Mouse (Mus musculus) hindbrain, embryonic 10.5 days (tissue): Measurements from ENCODE around the gene Il1rap. TPM values are rescaled to one million over a fixed set of nuclear protein-coding genes. Genes with fewer than 3 reads are reported as not detected.
A peak's percentile ranks its signal among the peaks of the same experiment; 100 is the strongest.

ENCODE experiments used
- DNase-seq: peaks from one replicate; pipeline ENCODE4 v3.0.0-alpha.2; 2017; ENCODE audit warnings: low spot score
- H3K27ac ChIP-seq: fragments of 300-500 bp; sonication (generic); 2 replicates; pipeline ENCODE4 v1.5.1; 2016; ENCODE audit warnings: mild to moderate bottlenecking, moderate library complexity
- H3K27me3 ChIP-seq: fragments of 300-500 bp; sonication (generic); 2 replicates; pipeline ENCODE4 v1.6.1; 2016; ENCODE audit warnings: mild to moderate bottlenecking; ENCODE audit not compliant: poor library complexity, insufficient read depth, severe bottlenecking
- H3K36me3 ChIP-seq: fragments of 300-500 bp; sonication (generic); 2 replicates; pipeline ENCODE4 v1.6.1; 2016; ENCODE audit warnings: mild to moderate bottlenecking, moderate library complexity
- H3K4me1 ChIP-seq: fragments of 300-500 bp; sonication (generic); replicated peaks from 2 replicates; pipeline ENCODE4 v1.6.1; 2016; ENCODE audit warnings: mild to moderate bottlenecking
- H3K4me3 ChIP-seq: fragments of 300-500 bp; sonication (generic); 2 replicates; pipeline ENCODE4 v1.5.1; 2016; ENCODE audit warnings: mild to moderate bottlenecking, moderate library complexity
- H3K9me3 ChIP-seq: fragments of 300-500 bp; sonication (generic); 2 replicates; pipeline ENCODE4 v1.6.1; 2016; ENCODE audit warnings: mild to moderate bottlenecking, moderate library complexity
- WGBS: fragments of 180-500 bp; shearing (Covaris S2); methylation state at CpG from one replicate; pipeline ENCODE4 v1.1.7; 2016; 5-methylcytosine and 5-hydroxymethylcytosine counted together
- polyA plus RNA-seq: library from polyadenylated mRNA; unstranded; fragments of >200 nt; fragmentation: Nextera tagmentation; extraction: Ambion mirVana; gene quantifications from 2 replicates; pipeline ENCODE4 v1.2.1, GENCODE M21; 2016

The Il1rap gene
- polyA plus RNA-seq: 3.1 and 3.5 TPM in 2 replicates

GRCm38 (mm10) chr16:26581048-26581912, at the start of gene Il1rap:
Gene Il1rap (plus strand): TSS chr16:26581704.
- 3% methylated on average over 51 of the region's 51 CpGs for WGBS
- peak; percentile 87 for DNase-seq
- Histone ChIP-seq H3K9me3 (no peaks in the 10 kb centered on the region), H3K4me1 (peaks cover 10% of the 10 kb centered on the region; the same call in 1 of the 2 replicates), H3K36me3 (no peaks in the 10 kb centered on the region), H3K27me3 (peaks cover 11% of the 10 kb centered on the region), H3K4me3 (peak within 1 kb of the TSS; percentile 75), H3K27ac (peak within 1 kb of the TSS; percentile 85)

GRCm38 (mm10) chr16:26532287-26532686, 49.2 kb upstream of the Il1rap start:
- no peaks in the 10 kb centered on the region for H3K36me3 ChIP-seq
- no peak overlapping the region for H3K27ac ChIP-seq
- H3K27me3 ChIP-seq: no peaks in the 10 kb centered on the region
- no peaks in the 10 kb centered on the region for H3K4me1 ChIP-seq
- no peak for DNase-seq
- H3K9me3 ChIP-seq: no peaks in the 10 kb centered on the region
- no peak overlapping the region for H3K4me3 ChIP-seq
- WGBS: 93% methylated on average over 1 of the region's 1 CpGs

- H3K27me3 ChIP-seq: no peaks in the 10 kb centered on the region
- no peak overlapping the region for H3K4me3 ChIP-seq
- no peak for DNase-seq
- WGBS: 57% methylated on average over 7 of the region's 7 CpGs
- H3K4me1 ChIP-seq: no peaks in the 10 kb centered on the region
- H3K27ac ChIP-seq: no peak overlapping the region
- H3K9me3 ChIP-seq: no peaks in the 10 kb centered on the region
- no peaks in the 10 kb centered on the region for H3K36me3 ChIP-seq
Measured at GRCm38 (mm10) chr16:26546170-26546878, 35.2 kb upstream of the Il1rap start.

- no peaks in the 10 kb centered on the region for H3K9me3 ChIP-seq
- H3K27ac ChIP-seq: no peak overlapping the region
- no peaks in the 10 kb centered on the region for H3K27me3 ChIP-seq
- 87% methylated on average over 1 of the region's 1 CpGs for WGBS
- no peaks in the 10 kb centered on the region for H3K36me3 ChIP-seq
- H3K4me3 ChIP-seq: no peak overlapping the region
- no peaks in the 10 kb centered on the region for H3K4me1 ChIP-seq
- no peak for DNase-seq
Measured at GRCm38 (mm10) chr16:26546879-26547206, 34.7 kb upstream of the Il1rap start.

- no peak overlapping the region for H3K4me3 ChIP-seq
- H3K9me3 ChIP-seq: no peaks in the 10 kb centered on the region
- no peaks in the 10 kb centered on the region for H3K4me1 ChIP-seq
- no peak for DNase-seq
- H3K27me3 ChIP-seq: no peaks in the 10 kb centered on the region
- no peak overlapping the region for H3K27ac ChIP-seq
- no peaks in the 10 kb centered on the region for H3K36me3 ChIP-seq
- 87% methylated on average over 2 of the region's 2 CpGs for WGBS
Measured at GRCm38 (mm10) chr16:26549221-26549620, 32.3 kb upstream of the Il1rap start.

GRCm38 (mm10) chr16:26552234-26552633, 29.3 kb upstream of the Il1rap start:
- Histone ChIP-seq H3K4me1 (no peaks in the 10 kb centered on the region), H3K36me3 (no peaks in the 10 kb centered on the region), H3K4me3 (no peak overlapping the region), H3K9me3 (no peaks in the 10 kb centered on the region), H3K27me3 (no peaks in the 10 kb centered on the region), H3K27ac (no peak overlapping the region)
- 87% methylated on average over 3 of the region's 3 CpGs for WGBS
- no peak for DNase-seq

- Histone ChIP-seq H3K4me3 (no peak overlapping the region), H3K4me1 (no peaks in the 10 kb centered on the region), H3K27me3 (no peaks in the 10 kb centered on the region), H3K9me3 (no peaks in the 10 kb centered on the region), H3K36me3 (no peaks in the 10 kb centered on the region), H3K27ac (no peak overlapping the region)
- no peak for DNase-seq
- WGBS: 83% methylated on average over 1 of the region's 1 CpGs
Measured at GRCm38 (mm10) chr16:26558797-26559196, 22.7 kb upstream of the Il1rap start.

GRCm38 (mm10) chr16:26561743-26562142, 19.8 kb upstream of the Il1rap start:
- no peaks in the 10 kb centered on the region for H3K36me3 ChIP-seq
- WGBS: 24% methylated on average over 2 of the region's 2 CpGs

GRCm38 (mm10) chr16:26562771-26563170, 18.7 kb upstream of the Il1rap start:
- Histone ChIP-seq H3K4me3 (no peak overlapping the region), H3K27me3 (no peaks in the 10 kb centered on the region), H3K27ac (no peak overlapping the region), H3K9me3 (no peaks in the 10 kb centered on the region), H3K36me3 (no peaks in the 10 kb centered on the region), H3K4me1 (no peaks in the 10 kb centered on the region)
- WGBS: 87% methylated on average over 2 of the region's 2 CpGs
- DNase-seq: no peak

More at GRCm38 (mm10) chr16:26561743-26562142, 19.8 kb upstream of the Il1rap start:
- no peak for DNase-seq
- H3K4me1 ChIP-seq: no peaks in the 10 kb centered on the region
- H3K4me3 ChIP-seq: no peak overlapping the region
- no peak overlapping the region for H3K27ac ChIP-seq
- H3K27me3 ChIP-seq: no peaks in the 10 kb centered on the region
- no peaks in the 10 kb centered on the region for H3K9me3 ChIP-seq

- H3K27ac ChIP-seq: no peak overlapping the region
- H3K4me1 ChIP-seq: no peaks in the 10 kb centered on the region
- no peak for DNase-seq
- no peaks in the 10 kb centered on the region for H3K9me3 ChIP-seq
- no peak overlapping the region for H3K4me3 ChIP-seq
- no peaks in the 10 kb centered on the region for H3K27me3 ChIP-seq
- H3K36me3 ChIP-seq: no peaks in the 10 kb centered on the region
Measured at GRCm38 (mm10) chr16:26569387-26569978, 12.0 kb upstream of the Il1rap start.

- WGBS: 85% methylated on average over 2 of the region's 2 CpGs
- DNase-seq: no peak
Measured at GRCm38 (mm10) chr16:26571836-26572235, 9.7 kb upstream of the Il1rap start.

GRCm38 (mm10) chr16:26574173-26574572, 7.3 kb upstream of the Il1rap start:
- no peak for DNase-seq
- Histone ChIP-seq H3K36me3 (no peaks in the 10 kb centered on the region), H3K4me1 (no peaks in the 10 kb centered on the region), H3K27me3 (no peaks in the 10 kb centered on the region), H3K4me3 (no peak overlapping the region), H3K9me3 (no peaks in the 10 kb centered on the region), H3K27ac (no peak overlapping the region)
- WGBS: 88% methylated on average over 5 of the region's 5 CpGs

More at GRCm38 (mm10) chr16:26571836-26572235, 9.7 kb upstream of the Il1rap start:
- no peaks in the 10 kb centered on the region for H3K27me3 ChIP-seq
- H3K4me3 ChIP-seq: no peak overlapping the region
- no peaks in the 10 kb centered on the region for H3K4me1 ChIP-seq
- H3K27ac ChIP-seq: no peak overlapping the region
- no peaks in the 10 kb centered on the region for H3K36me3 ChIP-seq
- H3K9me3 ChIP-seq: no peaks in the 10 kb centered on the region

GRCm38 (mm10) chr16:26581913-26582376, 441 bp downstream of the Il1rap start:
- DNase-seq: no peak
- Histone ChIP-seq H3K27ac (peak overlapping the region; percentile 85), H3K9me3 (no peaks in the 10 kb centered on the region), H3K36me3 (no peaks in the 10 kb centered on the region), H3K27me3 (peaks cover 11% of the 10 kb centered on the region), H3K4me3 (peak overlapping the region; percentile 75), H3K4me1 (peaks cover 10% of the 10 kb centered on the region; the same call in 1 of the 2 replicates)
- WGBS: 1% methylated on average over 16 of the region's 16 CpGs
